Mouse (Mus musculus) embryo, embryonic 11.5 days (tissue): ENCODE measurements at regions not wholly inside any gene's neighbourhood (a gene's known extent, or its start where the extent isn't known, plus 50 kb on each side); places are given as distances from the start of the nearest gene placed in this dataset.

Source experiments
- DNase-seq: peaks from one replicate; pipeline ENCODE4 v3.0.0-alpha.2; 2012; ENCODE audit warnings: low read depth, low spot score

GRCm38 (mm10) chr8:46898697-46899445 lies 87.8 kb upstream of the Enpp6 start:
- DNase-seq, result no peak

- no peak for DNase-seq
Measured at GRCm38 (mm10) chr8:46900826-46901225, 85.9 kb upstream of the Enpp6 start.

DNA sequence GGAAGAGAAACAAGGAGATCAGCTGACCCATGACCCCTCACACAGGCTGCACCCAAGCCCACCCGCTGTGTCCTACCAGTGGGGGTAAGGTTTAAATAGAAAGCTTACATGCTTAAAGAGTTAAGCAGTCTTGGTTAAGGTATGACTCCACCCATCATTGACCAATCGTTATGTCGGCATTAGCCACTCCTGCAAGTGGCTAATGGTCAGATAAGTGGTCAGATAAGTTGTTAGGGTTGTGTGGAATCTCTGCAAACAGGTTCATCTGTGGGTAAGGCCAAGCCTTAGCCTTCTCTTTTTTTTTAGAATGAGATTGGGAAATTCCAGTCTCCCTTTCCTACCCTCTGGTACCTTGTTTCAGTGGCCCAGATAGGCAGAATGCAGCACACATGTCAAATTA lies 82.0 kb upstream of the Enpp6 start:
- no peak for DNase-seq

- DNase-seq, result no peak
Measured at GRCm38 (mm10) chr8:46907390-46907789, 79.3 kb upstream of the Enpp6 start.

GRCm38 (mm10) chr8:46908186-46908585 lies 78.5 kb upstream of the Enpp6 start:
- DNase-seq, result no peak

DNA sequence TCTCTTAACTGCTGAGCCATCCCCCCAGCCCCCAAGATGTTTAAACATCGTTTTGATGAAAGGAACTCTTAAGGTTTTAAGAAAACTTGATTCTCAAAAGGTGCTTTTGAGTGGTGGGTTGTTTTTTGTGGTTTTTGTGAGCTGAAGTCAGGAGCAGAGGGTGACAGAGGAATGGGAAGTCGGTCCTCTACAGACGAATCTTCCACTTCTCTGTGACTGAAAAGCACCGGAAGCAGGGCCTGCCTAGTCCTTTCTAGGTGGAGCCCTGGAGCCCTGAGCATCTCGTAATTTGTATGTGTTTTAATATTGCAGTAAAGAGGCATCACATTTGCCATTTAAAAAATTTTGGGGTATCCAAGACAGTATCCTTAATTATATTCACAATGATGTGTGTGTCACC lies 72.7 kb upstream of the Enpp6 start:
- no peak for DNase-seq

DNA sequence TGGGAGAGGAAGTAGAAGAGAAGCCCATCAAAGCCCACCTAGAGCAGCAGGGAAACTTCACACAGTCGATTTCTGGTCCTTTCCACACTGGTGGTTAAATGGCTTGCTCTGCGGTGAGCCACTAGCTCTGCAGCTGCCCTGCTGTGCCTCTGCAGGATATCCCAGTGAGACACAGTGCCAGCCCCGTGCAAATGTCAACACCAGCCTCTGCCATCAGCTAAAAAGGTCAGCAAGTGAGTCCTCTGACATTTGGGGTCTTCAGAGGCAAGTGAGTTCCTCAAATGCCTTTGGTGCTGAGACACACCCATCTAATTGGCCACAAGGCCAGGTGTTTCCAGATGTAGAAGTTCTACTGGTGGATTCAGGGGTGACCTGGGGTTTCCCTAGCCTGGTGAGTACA lies 66.6 kb upstream of the Enpp6 start:
- DNase-seq, result no peak

- DNase-seq, result no peak
Measured at GRCm38 (mm10) chr8:46921075-46921474, 65.6 kb upstream of the Enpp6 start.

DNA sequence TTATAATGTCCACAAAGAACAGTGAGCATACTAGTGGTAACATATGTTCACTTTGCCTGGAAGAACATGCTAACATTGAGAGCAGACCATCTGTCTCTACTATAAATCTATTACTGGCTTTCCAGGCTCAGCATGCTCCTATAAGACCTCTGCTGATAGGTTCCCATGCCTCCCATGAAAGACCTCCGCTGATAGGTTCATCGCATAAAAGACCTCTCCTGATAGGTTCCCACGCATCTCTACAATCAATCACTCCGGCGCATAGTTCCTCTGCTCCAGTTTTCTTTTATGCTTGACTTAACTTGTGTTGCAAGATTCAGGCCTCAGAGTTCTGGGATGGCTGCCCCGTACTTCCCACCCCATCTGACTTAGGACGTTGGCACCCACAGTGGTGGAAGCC lies 65.1 kb upstream of the Enpp6 start:
- no peak for DNase-seq

GRCm38 (mm10) chr8:46924787-46925548 lies 61.7 kb upstream of the Enpp6 start:
- DNase-seq, result no peak

DNA sequence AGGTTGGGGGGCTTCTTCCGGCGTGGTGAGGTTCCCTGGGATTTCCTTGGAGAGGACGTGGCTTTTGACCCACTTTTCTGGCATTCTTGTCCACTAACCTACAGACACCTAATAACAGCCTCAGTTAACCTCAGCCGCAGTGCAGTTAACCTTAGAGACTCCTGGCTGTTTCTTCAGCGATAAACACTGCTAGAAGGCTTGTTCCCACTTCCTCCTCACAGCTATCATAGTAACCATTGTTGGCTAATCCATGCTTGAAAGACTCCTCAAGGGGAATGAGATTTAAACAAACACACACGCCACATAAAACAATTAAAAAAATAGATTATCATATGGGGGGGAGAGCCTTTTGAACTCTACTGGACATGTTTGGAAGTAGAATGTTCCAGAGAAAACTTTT lies 58.0 kb upstream of the Enpp6 start:
- DNase-seq, result no peak

DNA sequence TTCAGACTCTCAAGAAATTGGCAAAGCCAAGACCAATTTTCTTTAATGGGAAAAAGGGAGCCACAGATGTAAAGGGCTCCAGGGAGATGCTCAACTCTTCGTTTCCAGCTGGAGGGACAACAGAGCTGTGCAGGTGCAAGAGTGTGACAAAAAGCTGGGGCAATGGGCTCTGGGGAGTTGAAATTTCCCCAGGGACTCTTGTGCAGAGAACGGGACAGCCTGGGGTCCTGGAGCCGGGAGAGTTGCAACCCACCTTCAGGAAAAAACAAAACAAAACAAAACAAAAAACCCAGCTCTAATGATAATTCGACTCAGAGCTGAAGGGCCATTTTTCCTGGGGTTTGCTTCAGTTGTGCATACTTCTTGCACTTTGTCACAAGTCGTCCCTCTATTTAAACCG lies 57.0 kb upstream of the Enpp6 start:
- DNase-seq, result no peak

DNA sequence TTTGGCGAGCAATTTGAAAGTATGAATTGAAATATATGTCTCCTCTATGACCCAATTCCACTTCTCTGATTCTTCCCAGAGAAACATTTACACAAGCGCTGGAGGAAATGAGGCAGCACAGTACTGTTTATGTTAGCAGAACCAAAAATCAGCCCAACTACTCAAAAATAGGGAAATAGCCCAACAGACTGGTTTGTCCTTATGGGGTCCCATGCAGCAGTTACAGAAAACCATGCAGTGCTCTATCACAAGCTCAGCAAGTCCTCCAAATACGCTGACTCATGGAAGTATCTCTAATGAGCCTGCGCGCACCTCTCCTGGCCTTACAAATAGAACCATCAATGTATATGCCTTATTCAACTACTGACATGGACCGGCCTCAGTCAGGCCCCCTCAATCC lies 55.4 kb upstream of the Enpp6 start:
- DNase-seq, result no peak

- DNase-seq, result no peak
Measured at GRCm38 (mm10) chr8:46933256-46933655, 53.4 kb upstream of the Enpp6 start.

- DNase-seq, result no peak
Measured at GRCm38 (mm10) chr8:46934254-46934653, 52.4 kb upstream of the Enpp6 start.

- peak; percentile 47 for DNase-seq
Measured at GRCm38 (mm10) chr8:46934898-46935297, 51.8 kb upstream of the Enpp6 start.

DNA sequence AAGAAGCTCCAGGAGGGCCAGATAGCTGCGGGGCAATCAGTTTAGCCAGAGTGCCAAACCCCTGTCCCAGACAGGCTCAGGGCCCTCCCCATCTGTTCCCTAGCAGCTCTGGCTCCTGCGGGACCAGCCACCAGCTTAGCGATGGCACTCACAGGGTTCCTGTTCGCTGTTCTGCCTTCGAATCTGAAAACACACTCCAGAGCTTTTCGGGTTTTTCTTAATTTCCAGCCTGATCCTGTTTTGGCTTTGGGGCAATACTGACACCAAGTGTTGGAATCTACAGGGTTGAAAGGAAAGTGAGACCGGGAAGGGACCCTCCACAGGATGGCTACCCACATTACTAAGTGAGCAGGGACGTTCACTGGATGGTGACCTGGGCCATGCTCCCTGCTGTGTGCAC lies 50.6 kb upstream of the Enpp6 start:
- no peak for DNase-seq
